Mouse (Mus musculus): ENCODE results near the gene Rad51b. TPM values are rescaled to one million over a fixed set of nuclear protein-coding genes. Genes with fewer than 3 reads are reported as not detected.

Gene Rad51b
- polyA plus RNA-seq, 1 experiment from 2014 or later, result 8.7 TPM

DNA sequence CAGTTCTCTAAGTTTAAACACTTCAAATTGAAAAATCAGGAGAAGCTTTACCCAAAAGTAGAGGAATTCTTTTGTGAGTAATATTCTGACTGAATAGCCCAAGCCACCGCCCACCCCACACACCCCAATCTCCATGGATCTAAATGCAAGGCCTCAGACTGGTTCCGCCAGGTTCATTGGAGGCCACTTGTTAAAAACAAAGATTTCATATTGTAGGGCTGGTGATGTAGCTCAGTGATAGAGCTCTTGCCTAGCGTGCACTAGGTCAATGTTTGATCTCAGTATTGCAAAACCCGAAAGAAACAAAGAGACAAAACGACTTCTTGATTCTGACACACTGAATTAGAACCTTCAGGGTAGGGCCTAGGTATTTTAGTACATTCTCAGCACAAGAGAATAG lies 60.5 kb downstream of the Rad51b start:
- Histone ChIP-seq H3K36me3 (no peaks in the 10 kb centered on the region), H3K9me3 (no peaks in the 10 kb centered on the region), H3K27ac (peak overlapping the region; percentile 54; the same call in 1 of the 2 replicates), H3K27me3 (replicated peaks) (no peaks in the 10 kb centered on the region), H3K4me3 (replicated peaks) (no peak overlapping the region), H3K4me2 (no peak overlapping the region), H3K9ac (no peak overlapping the region), H3K4me1 (peaks cover 14% of the 10 kb centered on the region; the same call in 1 of the 2 replicates)
- no peak for ATAC-seq (ENCODE audit: insufficient read depth, low FRiP score, low read depth)
- 73% methylated on average over 5 of the region's 5 CpGs for WGBS

GRCm38 (mm10) chr12:79358613-79359218 lies 61.6 kb downstream of the Rad51b start:
- WGBS, result 16% methylated on average over 9 of the region's 10 CpGs
- no peak overlapping the region for H3K27ac ChIP-seq

GRCm38 (mm10) chr12:79359404-79359803 lies 62.3 kb downstream of the Rad51b start:
- no peak for ATAC-seq (ENCODE audit: insufficient read depth, low FRiP score, low read depth)
- H3K4me1 ChIP-seq, result peaks cover 12% of the 10 kb centered on the region; the same call in 1 of the 2 replicates
- H3K9ac ChIP-seq, result no peak overlapping the region
- H3K4me3 ChIP-seq (replicated peaks), result no peak overlapping the region
- no peak overlapping the region for H3K4me2 ChIP-seq
- no peaks in the 10 kb centered on the region for H3K36me3 ChIP-seq
- no peaks in the 10 kb centered on the region for H3K27me3 ChIP-seq (replicated peaks)
- H3K9me3 ChIP-seq, result no peaks in the 10 kb centered on the region
- H3K27ac ChIP-seq, result no peak overlapping the region
- 93% methylated on average over 2 of the region's 2 CpGs for WGBS

More at GRCm38 (mm10) chr12:79358613-79359218, 61.6 kb downstream of the Rad51b start:
- H3K27me3 ChIP-seq (replicated peaks), result no peaks in the 10 kb centered on the region
- H3K4me2 ChIP-seq, result no peak overlapping the region
- no peaks in the 10 kb centered on the region for H3K9me3 ChIP-seq
- no peak overlapping the region for H3K9ac ChIP-seq
- H3K4me3 ChIP-seq (replicated peaks), result no peak overlapping the region
- peak; percentile 79; the same call in 1 of the 2 replicates for ATAC-seq (ENCODE audit: insufficient read depth, low FRiP score, low read depth)
- peaks cover 12% of the 10 kb centered on the region; the same call in 1 of the 2 replicates for H3K4me1 ChIP-seq
- H3K36me3 ChIP-seq, result no peaks in the 10 kb centered on the region

DNA sequence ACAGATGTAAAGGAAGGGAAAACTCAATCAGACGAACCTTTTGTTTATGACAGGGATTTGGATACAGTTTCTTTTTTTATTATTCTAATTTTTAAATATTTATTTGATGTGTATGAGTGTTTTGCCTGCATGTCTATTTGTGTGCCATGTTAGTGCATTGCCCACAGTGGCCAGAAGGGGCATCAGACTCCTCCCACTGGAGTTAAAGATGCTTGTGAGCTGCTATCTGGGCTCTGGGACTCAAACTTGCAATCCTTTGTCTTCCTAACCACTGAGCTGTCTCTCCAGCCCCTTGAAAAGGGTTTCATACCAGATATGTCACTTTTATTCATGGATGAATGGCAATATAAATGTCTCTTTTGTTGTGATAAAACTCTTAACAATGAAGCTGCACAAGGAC lies 65.1 kb downstream of the Rad51b start:
- no peaks in the 10 kb centered on the region for H3K27me3 ChIP-seq (replicated peaks)
- H3K36me3 ChIP-seq, result no peaks in the 10 kb centered on the region
- H3K9me3 ChIP-seq, result no peaks in the 10 kb centered on the region
- no peak for ATAC-seq (ENCODE audit: insufficient read depth, low FRiP score, low read depth)
- WGBS, result 63% methylated on average over 1 of the region's 1 CpGs
- H3K4me2 ChIP-seq, result no peak overlapping the region
- H3K4me1 ChIP-seq, result no peaks in the 10 kb centered on the region; the same call in 1 of the 2 replicates
- H3K9ac ChIP-seq, result no peak overlapping the region
- no peak overlapping the region for H3K4me3 ChIP-seq (replicated peaks)
- no peak overlapping the region for H3K27ac ChIP-seq

DNA sequence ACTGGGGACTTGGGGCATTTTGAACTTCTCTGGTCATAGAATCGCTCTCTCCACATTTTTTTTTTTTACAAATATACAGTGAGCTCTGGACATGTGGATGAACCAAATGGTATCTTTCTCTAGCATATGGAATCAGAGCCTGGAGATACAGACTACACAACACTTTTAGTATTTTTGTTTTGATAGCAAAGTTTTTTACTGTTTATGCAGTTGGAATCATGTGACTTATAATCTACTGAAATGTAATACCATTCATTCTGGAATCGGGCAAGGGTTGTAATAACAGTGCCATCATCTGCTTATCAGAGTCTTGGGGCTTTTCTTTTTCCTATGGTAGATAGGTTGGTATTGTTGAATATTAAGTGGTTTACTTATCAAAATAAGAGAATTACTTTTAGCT lies 67.2 kb downstream of the Rad51b start:
- WGBS, result 85% methylated on average over 2 of the region's 2 CpGs
- H3K27me3 ChIP-seq (replicated peaks), result no peaks in the 10 kb centered on the region
- H3K4me2 ChIP-seq, result no peak overlapping the region
- no peak overlapping the region for H3K27ac ChIP-seq
- H3K9me3 ChIP-seq, result no peaks in the 10 kb centered on the region
- no peaks in the 10 kb centered on the region; the same call in 1 of the 2 replicates for H3K4me1 ChIP-seq
- H3K36me3 ChIP-seq, result no peaks in the 10 kb centered on the region
- no peak overlapping the region for H3K4me3 ChIP-seq (replicated peaks)
- ATAC-seq (ENCODE audit: insufficient read depth, low FRiP score, low read depth), result no peak
- no peak overlapping the region for H3K9ac ChIP-seq

DNA sequence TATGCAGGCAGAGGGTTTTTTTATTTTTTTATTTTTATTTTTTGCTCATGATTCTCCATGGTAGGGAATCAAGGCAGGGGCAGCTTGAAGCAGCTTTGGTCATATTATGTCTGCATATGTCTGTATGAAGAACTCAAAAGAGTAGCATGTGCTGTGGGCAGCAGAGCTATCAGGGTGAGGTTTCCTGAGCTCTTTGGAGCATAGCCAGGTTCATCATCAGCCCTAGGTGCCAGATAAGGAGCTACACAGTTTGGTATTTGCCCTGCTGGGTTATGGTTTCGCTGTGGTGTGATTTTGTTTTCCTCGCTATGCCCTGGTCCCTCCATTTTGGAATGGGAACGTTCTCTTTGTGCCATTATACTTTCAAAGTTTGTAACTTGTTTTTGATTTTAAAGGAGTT lies 71.7 kb downstream of the Rad51b start:
- WGBS, result 88% methylated on average over 3 of the region's 3 CpGs
- ATAC-seq (ENCODE audit: insufficient read depth, low FRiP score, low read depth), result no peak
- no peak overlapping the region for H3K9ac ChIP-seq
- no peaks in the 10 kb centered on the region for H3K36me3 ChIP-seq
- H3K27ac ChIP-seq, result no peak overlapping the region
- H3K4me3 ChIP-seq (replicated peaks), result no peak overlapping the region
- no peaks in the 10 kb centered on the region for H3K27me3 ChIP-seq (replicated peaks)
- no peaks in the 10 kb centered on the region for H3K9me3 ChIP-seq
- H3K4me2 ChIP-seq, result no peak overlapping the region
- no peaks in the 10 kb centered on the region; the same call in 1 of the 2 replicates for H3K4me1 ChIP-seq

DNA sequence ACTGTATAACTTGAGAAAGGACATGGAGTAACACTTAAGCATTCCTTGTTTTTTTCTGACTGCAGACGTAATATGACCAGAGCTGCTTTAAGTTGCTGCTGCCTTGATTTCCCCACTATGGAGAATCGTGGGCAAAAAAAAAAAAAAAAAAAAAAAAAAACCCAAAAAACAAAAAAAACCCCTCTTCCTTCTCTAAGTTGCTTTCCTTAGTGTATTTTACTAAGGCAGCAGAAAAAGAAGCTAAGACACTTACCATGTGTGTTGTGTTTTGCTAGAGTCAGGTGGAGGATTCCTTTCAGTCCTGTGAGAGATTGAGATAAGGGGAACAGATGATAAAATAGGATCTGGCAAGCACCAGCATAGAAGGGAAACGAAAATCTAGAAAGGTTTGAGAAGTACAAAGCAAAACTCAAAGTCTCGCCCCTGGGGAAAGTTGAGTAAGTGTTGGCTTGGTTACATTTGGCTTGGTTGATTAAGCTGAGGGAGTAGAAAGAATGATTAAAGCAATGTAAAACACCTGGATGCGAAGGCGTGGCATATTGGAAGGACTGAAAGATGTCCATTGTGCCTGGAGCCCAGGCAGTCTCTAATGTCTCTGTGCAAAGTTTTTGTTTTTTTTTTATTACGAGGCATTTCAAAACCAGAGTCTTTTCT lies 72.6 kb downstream of the Rad51b start:
- Histone ChIP-seq H3K27me3 (replicated peaks) (no peaks in the 10 kb centered on the region), H3K9ac (no peak overlapping the region), H3K4me3 (replicated peaks) (no peak overlapping the region), H3K36me3 (no peaks in the 10 kb centered on the region), H3K4me2 (no peak overlapping the region), H3K9me3 (no peaks in the 10 kb centered on the region), H3K4me1 (no peaks in the 10 kb centered on the region), H3K27ac (no peak overlapping the region)
- ATAC-seq (ENCODE audit: insufficient read depth, low FRiP score, low read depth), result no peak
- WGBS, result 75% methylated on average over 7 of the region's 7 CpGs

DNA sequence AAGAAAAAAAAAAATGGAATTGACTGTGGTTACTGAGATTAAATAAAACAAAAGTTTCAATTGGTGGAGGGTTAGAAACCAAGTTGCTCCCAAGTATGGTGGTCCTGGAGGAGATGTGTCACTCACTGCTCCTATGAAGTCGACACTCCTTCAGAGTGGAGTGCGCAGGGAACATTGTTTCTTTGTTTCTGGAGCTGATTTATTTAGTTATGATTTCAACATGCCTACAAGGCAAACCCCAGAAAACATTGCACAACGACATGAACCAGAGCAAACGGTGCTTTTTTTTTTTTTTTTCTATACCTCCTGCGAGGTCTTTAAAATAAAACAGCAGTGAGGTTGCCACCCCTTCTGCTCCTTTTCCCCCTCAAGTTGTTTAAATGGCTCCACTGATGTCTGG lies 75.6 kb downstream of the Rad51b start:
- Histone ChIP-seq H3K9ac (no peak overlapping the region), H3K27me3 (replicated peaks) (no peaks in the 10 kb centered on the region), H3K4me3 (replicated peaks) (no peak overlapping the region), H3K27ac (no peak overlapping the region), H3K4me2 (no peak overlapping the region), H3K9me3 (no peaks in the 10 kb centered on the region), H3K36me3 (no peaks in the 10 kb centered on the region), H3K4me1 (no peaks in the 10 kb centered on the region)
- 38% methylated on average over 5 of the region's 5 CpGs for WGBS
- ATAC-seq (ENCODE audit: insufficient read depth, low FRiP score, low read depth), result no peak

- H3K9me3 ChIP-seq, result no peaks in the 10 kb centered on the region
- WGBS, result 39% methylated on average over 1 of the region's 1 CpGs
- H3K27ac ChIP-seq, result no peak overlapping the region
- peaks cover 2% of the 10 kb centered on the region; the same call in 1 of the 2 replicates for H3K4me1 ChIP-seq
- H3K4me3 ChIP-seq (replicated peaks), result no peak overlapping the region
- H3K9ac ChIP-seq, result no peak overlapping the region
- H3K36me3 ChIP-seq, result no peaks in the 10 kb centered on the region
- no peaks in the 10 kb centered on the region for H3K27me3 ChIP-seq (replicated peaks)
- H3K4me2 ChIP-seq, result no peak overlapping the region
- ATAC-seq (ENCODE audit: insufficient read depth, low FRiP score, low read depth), result no peak
Observed at GRCm38 (mm10) chr12:79377378-79377777, 80.3 kb downstream of the Rad51b start.

DNA sequence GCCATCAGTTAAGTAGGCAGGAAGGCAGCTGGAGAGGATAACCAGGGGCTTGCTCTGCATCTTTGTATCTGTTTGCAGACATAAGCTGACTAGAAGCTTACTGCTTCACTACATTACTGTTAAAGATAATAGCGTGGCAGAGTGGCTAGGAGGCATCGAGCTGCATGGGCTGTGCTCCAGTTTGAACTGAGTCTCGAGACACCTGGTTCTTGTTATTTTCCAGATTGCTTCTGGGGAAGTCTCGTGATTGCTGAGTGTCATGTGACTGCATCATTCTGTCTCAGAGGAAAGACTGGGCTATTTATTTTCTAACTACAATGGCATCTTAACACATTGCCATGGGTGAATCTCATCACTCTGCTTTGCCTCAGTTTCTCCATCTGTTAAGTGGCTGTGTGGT lies 80.8 kb downstream of the Rad51b start:
- no peak overlapping the region for H3K4me3 ChIP-seq (replicated peaks)
- no peak overlapping the region for H3K9ac ChIP-seq
- WGBS, result 25% methylated on average over 4 of the region's 4 CpGs
- H3K27ac ChIP-seq, result no peak overlapping the region; the same call in 1 of the 2 replicates
- H3K9me3 ChIP-seq, result no peaks in the 10 kb centered on the region
- no peaks in the 10 kb centered on the region for H3K27me3 ChIP-seq (replicated peaks)
- no peak overlapping the region for H3K4me2 ChIP-seq
- peaks cover 3% of the 10 kb centered on the region; the same call in 1 of the 2 replicates for H3K4me1 ChIP-seq
- H3K36me3 ChIP-seq, result no peaks in the 10 kb centered on the region
- no peak for ATAC-seq (ENCODE audit: insufficient read depth, low FRiP score, low read depth)

- 85% methylated on average over 1 of the region's 1 CpGs for WGBS
Observed at GRCm38 (mm10) chr12:79380190-79380589, 83.1 kb downstream of the Rad51b start.

DNA sequence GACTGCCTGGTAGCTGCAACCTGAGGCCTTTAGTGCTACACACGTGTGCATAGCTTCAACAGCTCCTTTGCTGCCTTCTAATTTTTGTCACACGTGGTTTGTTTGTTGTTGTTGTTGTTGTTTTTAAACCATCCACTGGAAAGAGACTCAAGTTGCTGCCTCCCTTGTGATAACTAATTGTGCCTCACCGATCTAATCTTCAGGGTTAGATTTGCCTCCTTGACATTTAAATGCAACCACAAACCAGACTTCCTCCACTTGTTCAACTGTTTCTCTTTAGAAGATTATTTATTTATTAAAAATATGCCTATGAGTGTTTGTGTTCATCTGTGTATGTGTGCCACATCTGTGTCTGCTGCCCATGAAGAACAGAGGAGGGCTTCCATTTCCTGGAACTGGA lies 84.4 kb downstream of the Rad51b start:
- Histone ChIP-seq H3K9me3 (no peaks in the 10 kb centered on the region), H3K4me3 (replicated peaks) (no peak overlapping the region), H3K4me2 (no peak overlapping the region), H3K4me1 (peaks cover 8% of the 10 kb centered on the region; the same call in 1 of the 2 replicates), H3K27me3 (replicated peaks) (no peaks in the 10 kb centered on the region), H3K9ac (no peak overlapping the region), H3K36me3 (no peaks in the 10 kb centered on the region), H3K27ac (peak overlapping the region; percentile 17; the same call in 1 of the 2 replicates)
- 59% methylated on average over 3 of the region's 3 CpGs for WGBS
- ATAC-seq (ENCODE audit: insufficient read depth, low FRiP score, low read depth), result no peak

More at GRCm38 (mm10) chr12:79380190-79380589, 83.1 kb downstream of the Rad51b start:
- Histone ChIP-seq H3K9me3 (no peaks in the 10 kb centered on the region), H3K36me3 (no peaks in the 10 kb centered on the region), H3K27me3 (replicated peaks) (no peaks in the 10 kb centered on the region), H3K4me3 (replicated peaks) (no peak overlapping the region), H3K27ac (no peak overlapping the region), H3K4me1 (peaks cover 4% of the 10 kb centered on the region; the same call in 1 of the 2 replicates), H3K9ac (no peak overlapping the region), H3K4me2 (no peak overlapping the region)
- ATAC-seq (ENCODE audit: insufficient read depth, low FRiP score, low read depth), result no peak

Measured in stomach, embryonic 15.5 days (tissue).